Mouse (Mus musculus) heart, embryonic 16.5 days (tissue): ENCODE data around the gene Cxcr6. TPM values are rescaled to one million over a fixed set of nuclear protein-coding genes. Genes with fewer than 3 reads are reported as not detected.
A peak's percentile ranks its signal among the peaks of the same experiment; 100 is the strongest.
"Not testable (repeated sequence)": the region's sequence is repeated elsewhere in the genome, so short reads cannot be mapped to it uniquely, and the experiment has no call there.

Experiments used
- ATAC-seq: fragments of 200-750 bp; cut with Nextera tagmentation; replicated peaks from 2 replicates; pipeline ENCODE4 v1.8.0; 2017; ENCODE audit warnings: moderate number of reproducible peaks; ENCODE audit not compliant: insufficient read depth, low FRiP score; ENCODE audit errors: extremely low read depth
- H3K27ac ChIP-seq: fragments of 300-500 bp; sonication (generic); 2 replicates; pipeline ENCODE4 v1.5.1; 2014; ENCODE audit warnings: mild to moderate bottlenecking, low read length, control low read depth, moderate library complexity
- H3K27me3 ChIP-seq: fragments of 300-500 bp; sonication (generic); 2 replicates; pipeline ENCODE4 v1.6.1; 2014; ENCODE audit warnings: low read length, mixed read lengths; ENCODE audit not compliant: control insufficient read depth, insufficient read depth
- H3K36me3 ChIP-seq: fragments of 300-500 bp; sonication (generic); 2 replicates; pipeline ENCODE4 v1.6.1; 2014; ENCODE audit not compliant: control insufficient read depth, insufficient read depth
- H3K4me1 ChIP-seq: fragments of 300-500 bp; sonication (generic); 2 replicates; pipeline ENCODE4 v1.6.1; 2014; ENCODE audit warnings: low read length, mixed read lengths; ENCODE audit not compliant: control insufficient read depth, insufficient read depth
- H3K4me2 ChIP-seq: fragments of 300-500 bp; sonication (generic); 2 replicates; pipeline ENCODE4 v1.6.1; 2014; ENCODE audit warnings: low read depth, mild to moderate bottlenecking, control low read depth, low read length
- H3K4me3 ChIP-seq: fragments of 300-500 bp; sonication (generic); 2 replicates; pipeline ENCODE4 v1.5.1; 2014; ENCODE audit warnings: mild to moderate bottlenecking, control low read depth, low read length
- H3K9ac ChIP-seq: fragments of 300-500 bp; sonication (generic); 2 replicates; pipeline ENCODE4 v1.6.1; 2014; ENCODE audit warnings: low read length, control low read depth
- H3K9me3 ChIP-seq: fragments of 300-500 bp; sonication (generic); replicated peaks from 2 replicates; pipeline ENCODE4 v1.6.1; 2016; ENCODE audit warnings: low read length; ENCODE audit not compliant: control insufficient read depth
- WGBS: fragments of 180-500 bp; shearing (Covaris S2); extraction: QIAGEN DNeasy Blood & Tissue Kit; methylation state at CpG from one replicate; pipeline ENCODE4 v1.1.7; 2014; 5-methylcytosine and 5-hydroxymethylcytosine counted together
- polyA plus RNA-seq: library from polyadenylated mRNA; unstranded; fragments of >200 nt; fragmentation: Nextera tagmentation; extraction: Ambion mirVana; gene quantifications from 2 replicates; pipeline ENCODE4 v1.2.1, GENCODE M21; 2015

Gene Cxcr6
- polyA plus RNA-seq, 1 experiment from 2014 or later = 1.2 TPM

GRCm38 (mm10) chr9:123768443-123768842 is 37.8 kb upstream of the Cxcr6 start:
- no peak overlapping the region for H3K9ac ChIP-seq
- no peak for ATAC-seq
- no peaks in the 10 kb centered on the region for H3K4me1 ChIP-seq
- H3K4me2 ChIP-seq = no peak overlapping the region
- WGBS = 70% methylated on average over 1 of the region's 1 CpGs
- no peak overlapping the region for H3K27ac ChIP-seq
- H3K36me3 ChIP-seq = no peaks in the 10 kb centered on the region
- no peaks in the 10 kb centered on the region for H3K9me3 ChIP-seq
- H3K4me3 ChIP-seq = no peak overlapping the region
- H3K27me3 ChIP-seq = no peaks in the 10 kb centered on the region

- H3K9me3 ChIP-seq = no peaks in the 10 kb centered on the region
- H3K36me3 ChIP-seq = no peaks in the 10 kb centered on the region
- ATAC-seq = no peak
- H3K27me3 ChIP-seq = no peaks in the 10 kb centered on the region
- no peak overlapping the region for H3K9ac ChIP-seq
- no peak overlapping the region for H3K27ac ChIP-seq
- no peak overlapping the region for H3K4me2 ChIP-seq
- 44% methylated on average over 6 of the region's 6 CpGs for WGBS
- H3K4me1 ChIP-seq = no peaks in the 10 kb centered on the region
- no peak overlapping the region for H3K4me3 ChIP-seq
Measured at GRCm38 (mm10) chr9:123769532-123769931, 36.7 kb upstream of the Cxcr6 start.

GRCm38 (mm10) chr9:123773299-123773698 is 33.0 kb upstream of the Cxcr6 start:
- not testable (repeated sequence) for H3K27ac ChIP-seq, H3K4me2 ChIP-seq, H3K4me1 ChIP-seq, ATAC-seq, H3K9me3 ChIP-seq, H3K36me3 ChIP-seq, H3K9ac ChIP-seq, H3K27me3 ChIP-seq, H3K4me3 ChIP-seq
- WGBS = 25% methylated on average over 2 of the region's 2 CpGs

GRCm38 (mm10) chr9:123788855-123789529 is 17.3 kb upstream of the Cxcr6 start:
- Histone ChIP-seq H3K9ac (no peak overlapping the region), H3K27ac (peak overlapping the region; percentile 27; the same call in 1 of the 2 replicates), H3K27me3 (no peaks in the 10 kb centered on the region), H3K4me3 (no peak overlapping the region), H3K9me3 (peaks cover 2% of the 10 kb centered on the region), H3K4me2 (no peak overlapping the region), H3K36me3 (peaks cover 39% of the 10 kb centered on the region), H3K4me1 (peaks cover 8% of the 10 kb centered on the region)
- peak; percentile 55 for ATAC-seq
- 52% methylated on average over 4 of the region's 4 CpGs for WGBS

GRCm38 (mm10) chr9:123796174-123796573 is 10.1 kb upstream of the Cxcr6 start:
- Histone ChIP-seq H3K4me3 (no peak overlapping the region), H3K36me3 (peaks cover 55% of the 10 kb centered on the region), H3K27ac (no peak overlapping the region), H3K4me1 (no peaks in the 10 kb centered on the region), H3K27me3 (no peaks in the 10 kb centered on the region), H3K9me3 (no peaks in the 10 kb centered on the region), H3K4me2 (no peak overlapping the region), H3K9ac (no peak overlapping the region)
- ATAC-seq = peak; percentile 63
- 45% methylated on average over 3 of the region's 3 CpGs for WGBS

GRCm38 (mm10) chr9:123801527-123801926 is 4.7 kb upstream of the Cxcr6 start:
- peaks cover 32% of the 10 kb centered on the region for H3K36me3 ChIP-seq

GRCm38 (mm10) chr9:123802421-123802820 is 3.9 kb upstream of the Cxcr6 start:
- 87% methylated on average over 2 of the region's 2 CpGs for WGBS
- no peak overlapping the region for H3K4me3 ChIP-seq
- no peak for ATAC-seq
- 0 out of 2 replicates have a peak, but pooled peaks cover 2% of the 10 kb centered on the region for H3K4me1 ChIP-seq
- no peaks in the 10 kb centered on the region for H3K9me3 ChIP-seq
- H3K36me3 ChIP-seq = peaks cover 27% of the 10 kb centered on the region
- no peak overlapping the region for H3K27ac ChIP-seq
- no peak overlapping the region for H3K9ac ChIP-seq
- H3K27me3 ChIP-seq = no peaks in the 10 kb centered on the region
- no peak overlapping the region for H3K4me2 ChIP-seq

More at GRCm38 (mm10) chr9:123801527-123801926, 4.7 kb upstream of the Cxcr6 start:
- ATAC-seq = no peak
- no peaks in the 10 kb centered on the region for H3K27me3 ChIP-seq
- H3K9me3 ChIP-seq = no peaks in the 10 kb centered on the region
- no peak overlapping the region for H3K27ac ChIP-seq
- H3K4me3 ChIP-seq = no peak overlapping the region
- 95% methylated on average over 1 of the region's 1 CpGs for WGBS
- H3K4me2 ChIP-seq = no peak overlapping the region
- H3K9ac ChIP-seq = no peak overlapping the region
- 0 out of 2 replicates have a peak, but pooled peaks cover 2% of the 10 kb centered on the region for H3K4me1 ChIP-seq

GRCm38 (mm10) chr9:123802896-123803295 is 3.4 kb upstream of the Cxcr6 start:
- H3K9ac ChIP-seq = no peak overlapping the region
- ATAC-seq = no peak
- H3K4me1 ChIP-seq = 0 out of 2 replicates have a peak, but pooled peaks cover 2% of the 10 kb centered on the region
- no peaks in the 10 kb centered on the region for H3K9me3 ChIP-seq
- no peaks in the 10 kb centered on the region for H3K27me3 ChIP-seq
- H3K4me2 ChIP-seq = no peak overlapping the region
- no peak overlapping the region for H3K27ac ChIP-seq
- peaks cover 24% of the 10 kb centered on the region for H3K36me3 ChIP-seq
- H3K4me3 ChIP-seq = no peak overlapping the region

GRCm38 (mm10) chr9:123805241-123805640 is 1.0 kb upstream of the Cxcr6 start:
- 89% methylated on average over 2 of the region's 2 CpGs for WGBS
- no peaks in the 10 kb centered on the region for H3K9me3 ChIP-seq
- no peak overlapping the region for H3K9ac ChIP-seq
- H3K27me3 ChIP-seq = no peaks in the 10 kb centered on the region
- ATAC-seq = no peak
- H3K4me3 ChIP-seq = no peak overlapping the region
- peaks cover 6% of the 10 kb centered on the region; the same call in 1 of the 2 replicates for H3K4me1 ChIP-seq
- H3K36me3 ChIP-seq = peaks cover 25% of the 10 kb centered on the region
- H3K4me2 ChIP-seq = no peak overlapping the region
- no peak overlapping the region for H3K27ac ChIP-seq
